ENCODE assay signal across 8 mouse cellular contexts in the genomic region with DNA sequence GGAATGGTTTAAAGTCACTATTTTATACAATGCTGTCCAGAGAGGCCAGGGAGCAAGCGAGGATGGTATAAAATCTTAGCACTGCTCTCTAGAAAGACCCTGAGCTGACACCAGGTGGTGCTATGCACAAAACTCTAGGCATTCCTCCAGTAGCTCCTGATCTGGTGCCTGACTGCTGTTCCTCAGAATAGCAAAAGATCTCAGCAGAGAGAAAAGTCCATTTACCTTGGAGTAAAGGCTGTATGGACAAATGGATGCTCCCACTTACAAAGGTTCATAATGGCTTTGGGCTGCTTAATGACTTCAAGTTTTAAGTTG.
DNase-seq lines count a peak whose midpoint lies in the region; ATAC-seq and TF ChIP-seq lines count a peak whose summit lies in the region.

No protein-coding gene starts in this region.

- H3K9ac ChIP-seq in hindbrain, postnatal 0 days (replicated peaks; ENCODE audit: low read length): no peak overlapping the region

- intact Hi-C loops in gastrocnemius, postnatal 14 days (cut with DNase I; ENCODE audit: low total_unique reads): no loop called here

- no peaks in the 10 kb centered on the region for H3K27me3 ChIP-seq in hindbrain, postnatal 0 days (ENCODE audit: insufficient read depth, low read length)
- H3K27me3 ChIP-seq in small intestine, adult 2 months (ENCODE audit: control insufficient read depth, insufficient read depth, low read length): no peaks in the 10 kb centered on the region

- no peaks in the 10 kb centered on the region for H3K4me1 ChIP-seq in hindbrain, postnatal 0 days (ENCODE audit: insufficient read depth, low read length)
- no peaks in the 10 kb centered on the region for H3K4me1 ChIP-seq in small intestine, adult 2 months (ENCODE audit: control insufficient read depth, insufficient read depth, insufficient read length, low read length)

- peak; percentile 78 for ATAC-seq in hindbrain, postnatal 0 days
- peak; percentile 92 for ATAC-seq in megakaryocyte progenitor cell, adult 5-6 weeks (replicated peaks; ENCODE audit: poor library complexity)

- DNase-seq in gastrocnemius, postnatal 14 days: peak; percentile 14
- DNase-seq in gastrocnemius, adult 8-10 months (ENCODE audit: low spot score in 2 of 2): no peak
- DNase-seq in adrenal gland, adult 8-10 months: peak; percentile 18
- peak; percentile 39 for DNase-seq in fibroblast of lung, adult 2 months (ENCODE audit: low read depth)
- DNase-seq in hindbrain, postnatal 0 days (ENCODE audit: low spot score): peak; percentile 80
- DNase-seq in layer of hippocampus, postnatal 36 days: peak; percentile 21 to 28

- no peak overlapping the region for H3K27ac ChIP-seq in hindbrain, postnatal 0 days
- no peak overlapping the region for H3K27ac ChIP-seq in small intestine, adult 2 months (ENCODE audit: insufficient read depth, low read depth, low read length)

- no peak for TF ChIP-seq POLR2A in small intestine, adult 2 months (IDR thresholded peaks at IDR 0.05; ENCODE audit: low read depth, low read length)

- no peak overlapping the region for H3K4me2 ChIP-seq in hindbrain, postnatal 0 days (ENCODE audit: low read depth, low read length)

- peak; percentile 70 for TF ChIP-seq CTCF in hindbrain, postnatal 0 days (IDR thresholded peaks at IDR 0.05; ENCODE audit: low read depth)
- peak; percentile 21; the same call in 1 of the 2 replicates for TF ChIP-seq CTCF in small intestine, adult 2 months (IDR thresholded peaks at IDR 0.05; ENCODE audit: extremely low read depth, insufficient read length, insufficient replicate concordance, low read depth, low read length)

- no peaks in the 10 kb centered on the region for H3K36me3 ChIP-seq in hindbrain, postnatal 0 days (ENCODE audit: insufficient read depth, low read length)
- no peaks in the 10 kb centered on the region for H3K36me3 ChIP-seq in small intestine, adult 2 months (ENCODE audit: control insufficient read depth, insufficient read depth, low read length)

- 54% methylated on average over 1 of the region's 1 CpGs for WGBS in hindbrain, postnatal 0 days
- WGBS in small intestine, adult 2 months: 74% methylated on average over 1 of the region's 1 CpGs

- no peaks in the 10 kb centered on the region for H3K9me3 ChIP-seq in hindbrain, postnatal 0 days (ENCODE audit: low read length)

- no peak overlapping the region for H3K4me3 ChIP-seq in hindbrain, postnatal 0 days (ENCODE audit: low read length)
- H3K4me3 ChIP-seq in small intestine, adult 2 months (ENCODE audit: low read depth, low read length): no peak overlapping the region

Comparison
In these comparisons a context has a peak if more than half of its experiments do, and no peak if none do; other contexts are left out.
1. DNase-seq: peak in gastrocnemius, postnatal 14 days (single experiment), adrenal gland, adult 8-10 months (single experiment), fibroblast of lung, adult 2 months (single experiment), hindbrain, postnatal 0 days (single experiment) and layer of hippocampus, postnatal 36 days (2 of 2); none in gastrocnemius, adult 8-10 months (0 of 2).